Mouse (Mus musculus) kidney, postnatal 14 days (tissue): ENCODE data around the gene Zfp472.

ENCODE experiments used
- DNase-seq: peaks from one replicate; pipeline ENCODE4 v3.0.0; 2022; ENCODE audit warnings: mixed read lengths

The Zfp472 gene

GRCm38 (mm10) chr17:32965623-32966290, at the start of gene Zfp472:
Gene Zfp472, plus strand, starts transcription at chr17:32965814.
- DNase-seq = peak; percentile 94

GRCm38 (mm10) chr17:32916075-32916474, 49.5 kb upstream of the Zfp472 start:
- DNase-seq = no peak

- DNase-seq = no peak
These were observed 48.5 kb upstream of the Zfp472 start, which contains the start of gene Cyp4f14 for GRCm38 (mm10) chr17:32917131-32917530. Gene Cyp4f14, minus strand, starts transcription at chr17:32917342.

DNA sequence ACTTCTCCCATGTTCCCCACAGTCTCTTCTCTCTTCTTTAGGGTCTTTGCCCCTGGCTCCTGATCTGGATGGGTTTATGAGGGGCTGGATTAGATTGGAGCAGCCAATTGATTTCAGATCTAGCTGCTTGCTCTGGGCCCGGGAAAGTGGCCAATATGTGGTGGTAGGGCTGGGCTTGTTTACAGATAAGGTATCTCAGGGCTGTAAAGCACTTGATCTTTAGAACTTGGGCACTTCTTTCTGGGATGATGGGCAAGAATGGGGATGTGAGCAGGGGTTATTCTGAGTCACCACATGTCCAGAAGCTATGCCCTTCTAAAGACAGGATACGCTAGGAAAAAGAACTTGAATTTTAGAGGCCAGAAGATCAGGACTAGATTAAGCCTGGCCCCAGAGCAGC, 46.5 kb upstream of the Zfp472 start:
- DNase-seq = no peak

- no peak for DNase-seq
These were observed 41.9 kb upstream of the Zfp472 start for GRCm38 (mm10) chr17:32923681-32924080.

GRCm38 (mm10) chr17:32924658-32925312, 40.8 kb upstream of the Zfp472 start:
- DNase-seq = peak; percentile 75

DNA sequence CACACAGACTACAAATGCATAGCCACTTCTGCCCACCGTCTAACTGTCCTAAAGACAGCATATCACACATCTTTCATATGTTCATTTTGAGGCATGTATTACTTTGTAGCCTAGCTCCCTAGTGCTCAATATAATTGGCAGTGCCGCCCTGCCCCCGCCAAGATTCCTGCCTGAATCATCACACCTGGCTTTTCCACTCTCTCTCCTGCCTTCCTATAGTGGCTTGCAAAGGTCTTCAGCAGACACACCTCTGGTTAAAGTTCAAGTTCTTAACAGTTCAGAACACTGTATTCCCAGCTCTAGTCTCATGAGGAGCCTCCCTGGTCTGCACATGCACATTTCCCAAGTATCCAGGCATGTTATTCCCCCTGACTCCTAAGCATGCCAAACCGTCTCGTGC, 37.8 kb upstream of the Zfp472 start:
- DNase-seq = no peak

GRCm38 (mm10) chr17:32939831-32940230, 25.8 kb upstream of the Zfp472 start:
- DNase-seq = no peak

GRCm38 (mm10) chr17:32943661-32944060, 22.0 kb upstream of the Zfp472 start:
- DNase-seq = no peak

GRCm38 (mm10) chr17:32944402-32945035, 21.1 kb upstream of the Zfp472 start:
- DNase-seq = no peak

DNA sequence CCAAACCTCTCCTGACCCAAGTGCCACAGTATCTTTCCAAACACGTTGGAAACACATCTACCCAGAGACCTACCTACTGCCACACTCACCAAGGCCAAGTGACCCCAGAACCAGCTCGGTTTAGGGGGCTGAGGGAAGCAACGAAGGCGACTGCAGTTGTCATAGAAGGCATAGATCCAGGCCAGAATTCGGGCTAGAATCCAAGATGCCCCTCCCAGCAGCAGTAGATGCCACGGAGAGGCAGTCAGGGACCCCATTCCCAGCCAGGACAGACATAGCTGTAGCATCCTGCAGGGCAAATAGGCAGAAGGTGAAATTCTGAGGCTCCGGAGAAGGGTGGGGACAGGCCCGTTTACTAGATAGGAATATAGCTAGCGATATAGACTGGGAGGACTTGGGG, 18.9 kb upstream of the Zfp472 start:
- DNase-seq = peak; percentile 21

GRCm38 (mm10) chr17:32947215-32947914, 18.2 kb upstream of the Zfp472 start, which contains the start of gene Cyp4f13:
Gene Cyp4f13, minus strand, starts transcription at chr17:32947402.
- peak; percentile 97 for DNase-seq

DNA sequence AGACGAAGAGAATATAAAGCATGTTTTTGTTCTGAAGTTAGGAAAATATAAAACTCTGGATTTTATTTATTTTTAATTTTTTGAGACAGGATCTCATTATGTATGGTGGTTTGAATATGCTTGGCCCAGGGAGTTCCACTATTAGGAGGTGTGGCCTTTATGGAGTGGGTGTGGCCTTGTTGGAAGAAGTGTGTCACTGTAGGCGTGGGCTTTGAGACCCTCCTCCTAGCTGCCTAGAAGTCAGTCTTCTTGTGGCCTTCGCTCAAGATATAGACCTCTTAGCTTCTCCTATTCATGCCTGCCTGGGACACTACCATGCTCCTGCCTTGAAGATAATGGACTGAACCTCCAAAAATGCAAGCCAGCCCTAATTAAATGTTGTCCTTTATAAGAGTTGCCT, 15.5 kb upstream of the Zfp472 start:
- no peak for DNase-seq

DNA sequence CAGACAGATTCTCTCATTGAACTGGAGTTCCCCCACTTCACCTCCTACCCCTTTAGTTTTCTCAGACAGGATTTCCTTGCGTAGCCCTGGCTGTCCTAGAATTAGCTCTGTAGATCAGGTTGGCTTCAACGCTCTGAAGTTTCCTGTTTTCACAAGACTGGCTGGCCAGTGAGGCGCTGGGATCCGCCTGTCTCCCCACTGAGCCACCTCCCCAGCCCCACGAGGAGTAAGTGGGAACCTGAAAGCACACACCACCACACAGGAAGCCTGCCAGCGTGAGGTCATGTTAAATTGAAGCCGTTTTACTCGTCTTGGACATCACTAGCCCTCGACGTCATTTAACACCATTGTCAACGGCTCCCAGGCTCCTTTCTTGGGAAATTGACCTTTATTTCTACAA, 14.6 kb upstream of the Zfp472 start:
- no peak for DNase-seq

GRCm38 (mm10) chr17:32951441-32951840, 14.2 kb upstream of the Zfp472 start:
- DNase-seq = peak; percentile 84

- DNase-seq = no peak
These were observed 376 bp upstream of the Zfp472 start for GRCm38 (mm10) chr17:32965253-32965622.

DNA sequence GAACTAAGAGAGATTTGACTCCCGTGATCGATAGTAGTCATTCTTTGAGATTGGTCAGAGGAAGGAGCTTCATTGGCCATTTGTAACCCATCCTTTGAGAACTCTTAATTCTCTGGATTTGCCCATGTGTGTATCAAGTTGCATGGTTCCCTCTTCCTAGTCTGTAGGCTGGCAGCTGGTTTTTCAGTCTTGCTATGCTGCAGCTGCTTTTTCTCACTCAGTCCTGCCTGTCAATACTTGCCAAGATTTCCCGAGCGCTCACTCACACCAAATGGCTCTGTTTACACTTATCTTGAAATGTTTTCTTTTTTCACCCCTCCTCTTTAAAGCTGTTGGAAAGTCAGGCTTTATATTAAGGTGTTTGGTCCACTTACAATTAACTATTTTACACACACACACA, 15.7 kb downstream of the Zfp472 start:
- DNase-seq = no peak

DNA sequence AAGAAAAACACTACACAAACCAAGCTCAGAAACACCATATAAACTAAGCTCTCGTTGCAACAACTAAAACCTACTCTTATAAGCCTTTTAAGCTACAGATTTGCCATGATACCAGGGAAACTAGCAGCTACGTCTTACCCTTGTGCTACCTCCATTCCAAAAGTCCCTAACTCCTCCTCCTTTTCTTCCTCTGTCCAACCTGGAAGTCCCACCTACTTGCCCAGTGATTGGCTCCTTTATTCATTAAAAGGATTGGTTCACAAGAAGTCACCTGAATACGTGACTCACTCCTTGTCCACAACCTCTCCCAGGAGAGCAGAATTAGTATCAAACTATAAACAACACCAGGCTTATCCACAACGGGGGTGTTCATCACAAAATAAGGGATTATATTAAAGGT, 20.7 kb downstream of the Zfp472 start:
- no peak for DNase-seq

DNA sequence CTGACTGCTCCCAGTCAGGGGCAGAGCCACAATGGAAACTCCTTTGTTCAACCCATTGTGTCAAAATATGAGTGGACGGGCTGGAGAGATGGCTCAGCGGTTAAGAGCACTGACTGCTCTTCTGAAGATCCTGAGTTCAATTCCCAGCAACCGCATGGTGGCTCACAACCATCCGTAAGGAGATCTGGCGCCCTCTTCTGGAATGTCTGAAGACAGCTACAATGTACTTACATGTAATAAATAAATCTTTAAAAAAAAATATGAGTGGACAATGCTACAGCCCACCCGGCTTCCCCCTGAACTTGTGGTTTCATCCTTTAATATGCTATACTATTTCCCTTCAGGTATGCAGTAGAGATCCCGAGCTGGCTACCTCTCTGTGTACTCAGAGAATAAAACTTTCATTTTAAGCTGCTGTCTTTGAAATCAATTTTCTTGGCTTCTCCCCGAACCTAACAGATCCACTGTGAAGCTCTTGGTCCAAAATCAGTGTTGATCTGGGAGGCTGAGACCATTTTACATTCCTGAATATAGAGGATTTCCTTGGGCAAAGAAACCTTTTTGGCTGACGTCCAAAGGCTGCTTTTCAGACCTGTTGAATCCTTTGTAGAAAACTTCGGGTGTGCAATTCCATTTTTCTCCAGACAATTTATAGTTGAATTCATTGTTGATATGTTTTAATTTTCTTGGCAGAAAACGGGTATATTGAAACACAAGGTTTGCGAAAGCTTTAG, 26.5 kb downstream of the Zfp472 start:
- DNase-seq = peak; percentile 10

DNA sequence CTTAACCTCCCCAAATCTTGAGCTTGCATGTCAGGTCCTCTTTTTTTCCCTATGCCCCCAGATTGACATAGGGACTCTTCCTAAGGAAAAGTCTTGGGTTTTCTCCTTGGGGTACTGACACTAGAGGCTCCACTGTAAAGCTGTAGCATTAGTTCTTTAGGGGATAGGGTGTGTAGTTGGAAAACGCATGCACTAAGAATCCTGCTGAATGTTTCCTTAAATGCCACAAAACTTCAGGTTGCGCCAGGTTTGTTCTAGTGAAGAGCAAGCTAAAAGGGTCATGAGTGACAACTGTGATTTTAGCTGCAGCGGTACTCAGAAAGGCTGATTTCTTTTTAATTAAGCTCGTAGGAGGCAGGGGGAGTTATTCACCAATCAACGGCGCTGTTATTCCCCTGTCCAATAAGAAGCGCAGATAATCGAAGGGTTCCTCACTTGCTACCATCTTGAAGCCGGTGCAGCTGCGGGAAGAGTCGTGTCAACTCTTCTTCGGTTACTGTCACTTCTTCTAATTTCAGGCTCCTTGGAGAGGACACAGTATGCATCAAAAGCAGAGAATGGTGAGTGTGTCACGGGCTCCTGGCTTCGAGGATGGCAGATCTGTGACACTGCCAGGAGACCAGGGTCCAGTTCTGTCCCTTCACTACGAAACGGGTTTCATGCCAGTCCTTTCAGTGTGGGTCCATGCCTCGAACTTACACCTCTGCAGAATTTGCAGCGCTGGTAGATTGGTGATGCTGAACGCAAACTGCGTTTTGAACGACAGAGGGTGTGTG, 27.3 kb downstream of the Zfp472 start, which contains the start of gene Zfp952:
TSS of gene Zfp952 (plus strand) at position 431 of the 776 bp plus-strand sequence.
- peak; percentile 93 for DNase-seq

DNA sequence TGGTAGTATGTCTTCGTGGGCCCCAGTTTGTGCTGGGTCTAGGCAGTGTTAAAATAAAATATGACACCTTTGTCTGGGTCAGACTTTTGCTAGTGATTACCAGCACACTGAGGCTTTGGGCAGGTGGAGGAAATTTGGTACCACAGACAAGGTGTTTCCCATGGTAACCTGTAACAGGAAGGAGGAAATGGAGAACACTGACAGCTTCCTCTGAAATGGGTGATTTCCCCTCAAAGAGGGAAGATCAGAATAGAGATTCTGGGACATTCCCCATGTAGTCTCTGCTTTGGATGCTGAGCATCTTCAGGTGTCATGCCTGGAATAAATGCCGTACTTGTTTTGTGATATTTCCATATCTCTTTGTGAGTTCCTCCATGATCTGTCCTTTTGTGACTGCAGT, 32.9 kb downstream of the Zfp472 start:
- DNase-seq = no peak

GRCm38 (mm10) chr17:33008337-33008736, 42.7 kb downstream of the Zfp472 start:
- no peak for DNase-seq
